8 mouse cellular contexts compared by ENCODE assay signal in the genomic region with DNA sequence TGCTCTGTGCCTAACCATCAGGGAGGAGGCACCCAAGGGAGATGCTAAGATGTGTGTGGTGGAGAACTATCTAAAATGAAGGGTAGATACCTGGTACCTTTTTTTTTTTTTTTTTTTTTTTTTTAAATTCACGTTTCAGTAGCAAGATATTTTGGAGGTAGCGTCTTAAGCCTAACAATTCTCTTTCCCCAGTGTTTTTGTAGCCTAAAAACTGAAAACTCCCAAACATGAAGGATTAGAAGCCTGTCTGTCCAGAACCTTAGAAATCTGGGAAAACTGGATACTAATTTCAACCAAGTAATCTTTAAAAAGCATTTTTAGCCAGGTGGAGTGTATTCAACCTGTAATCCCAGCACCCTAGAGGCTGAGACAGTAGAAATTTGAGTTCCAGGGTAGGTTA. TPM values are rescaled to one million over a fixed set of nuclear protein-coding genes. Genes with fewer than 3 reads are reported as not detected.
DNase-seq lines count a peak whose midpoint lies in the region; ATAC-seq and TF ChIP-seq lines count a peak whose summit lies in the region.

No protein-coding gene starts in this region.

- no peaks in the 10 kb centered on the region for H3K9me3 ChIP-seq in lung, embryonic 14.5 days (ENCODE audit: low read depth, low read length)
- H3K9me3 ChIP-seq in limb, embryonic 11.5 days (ENCODE audit: control insufficient read depth, low read length) = no peaks in the 10 kb centered on the region
- H3K9me3 ChIP-seq in neural tube, embryonic 15.5 days (replicated peaks) = no peaks in the 10 kb centered on the region

- H3K9ac ChIP-seq in lung, embryonic 14.5 days = peak overlapping the region; percentile 97
- H3K9ac ChIP-seq in limb, embryonic 11.5 days (ENCODE audit: low read length) = peak overlapping the region; percentile 96
- H3K9ac ChIP-seq in neural tube, embryonic 15.5 days (replicated peaks) = peak overlapping the region; percentile 97

- peaks cover 7% of the 10 kb centered on the region; the same call in 1 of the 2 replicates for H3K4me1 ChIP-seq in lung, embryonic 14.5 days (ENCODE audit: insufficient read depth)
- no peaks in the 10 kb centered on the region for H3K4me1 ChIP-seq in embryonic fibroblast, embryonic 13.5 days (ENCODE audit: control insufficient read depth, insufficient read depth, low read length)
- peaks cover 2% of the 10 kb centered on the region; the same call in 1 of the 2 replicates for H3K4me1 ChIP-seq in limb, embryonic 11.5 days (ENCODE audit: control insufficient read depth, insufficient read depth, low read length)
- H3K4me1 ChIP-seq in neural tube, embryonic 15.5 days = peaks cover 43% of the 10 kb centered on the region

- no peak for DNase-seq in lung, embryonic 14.5 days
- no peak for DNase-seq in lung, postnatal 14 days
- no peak for DNase-seq in limb, embryonic 11.5 days (ENCODE audit: low spot score)
- no peak for DNase-seq in cerebellum, postnatal 36 days
- DNase-seq in embryo, embryonic 10 days (ENCODE audit: low spot score) = no peak
- DNase-seq in retina, postnatal 1 day = no peak

- TF ChIP-seq POLR2A in embryonic fibroblast, embryonic 13.5 days (IDR thresholded peaks at IDR 0.05; ENCODE audit: low read depth, low read length) = no peak

- WGBS in lung, embryonic 14.5 days = 35% methylated on average over 2 of the region's 2 CpGs
- 52% methylated on average over 2 of the region's 2 CpGs for WGBS in limb, embryonic 11.5 days
- 49% methylated on average over 2 of the region's 2 CpGs for WGBS in neural tube, embryonic 15.5 days

- peaks cover 41% of the 10 kb centered on the region for H3K36me3 ChIP-seq in lung, embryonic 14.5 days (ENCODE audit: insufficient read depth)
- peaks cover 5% of the 10 kb centered on the region; the same call in 1 of the 2 replicates for H3K36me3 ChIP-seq in limb, embryonic 11.5 days (ENCODE audit: control insufficient read depth, insufficient read depth, low read length)
- H3K36me3 ChIP-seq in neural tube, embryonic 15.5 days = peaks cover 21% of the 10 kb centered on the region

- TF ChIP-seq CTCF in lung, embryonic 14.5 days (IDR thresholded peaks at IDR 0.05; ENCODE audit: low read depth) = no peak
- TF ChIP-seq CTCF in embryonic fibroblast, embryonic 13.5 days (IDR thresholded peaks at IDR 0.05; ENCODE audit: borderline replicate concordance, insufficient read depth, low read length) = no peak

- H3K27ac ChIP-seq in lung, embryonic 14.5 days (ENCODE audit: low read depth) = no peak overlapping the region
- no peak overlapping the region for H3K27ac ChIP-seq in embryonic fibroblast, embryonic 13.5 days (ENCODE audit: insufficient read depth, low read length)
- H3K27ac ChIP-seq in limb, embryonic 11.5 days (replicated peaks; ENCODE audit: low read depth, low read length) = no peak overlapping the region
- 0 out of 2 replicates have a peak overlapping the region, but pooled peaks have one; percentile 96 for H3K27ac ChIP-seq in neural tube, embryonic 15.5 days (replicated peaks)

- no peak for ATAC-seq in lung, embryonic 14.5 days (ENCODE audit: insufficient read depth)
- ATAC-seq in limb, embryonic 11.5 days (ENCODE audit: insufficient number of reproducible peaks, low FRiP score, low TSS enrichment, low read depth) = no peak
- no peak for ATAC-seq in neural tube, embryonic 15.5 days (ENCODE audit: low FRiP score)

- peak overlapping the region; percentile 97 for H3K4me2 ChIP-seq in lung, embryonic 14.5 days
- peak overlapping the region; percentile 73 for H3K4me2 ChIP-seq in limb, embryonic 11.5 days (ENCODE audit: low read depth, severe bottlenecking)
- peak overlapping the region; percentile 80 for H3K4me2 ChIP-seq in neural tube, embryonic 15.5 days

- no peaks in the 10 kb centered on the region for H3K27me3 ChIP-seq in lung, embryonic 14.5 days (ENCODE audit: insufficient read depth, low read length)
- H3K27me3 ChIP-seq in limb, embryonic 11.5 days (ENCODE audit: control insufficient read depth, insufficient read depth, low read length) = no peaks in the 10 kb centered on the region
- H3K27me3 ChIP-seq in neural tube, embryonic 15.5 days (replicated peaks) = no peaks in the 10 kb centered on the region

- peak overlapping the region; percentile 100 for H3K4me3 ChIP-seq in lung, embryonic 14.5 days (ENCODE audit: low read depth, low read length)
- peak overlapping the region; percentile 95 for H3K4me3 ChIP-seq in embryonic fibroblast, embryonic 13.5 days (ENCODE audit: insufficient read depth, low read length)
- H3K4me3 ChIP-seq in limb, embryonic 11.5 days (ENCODE audit: low read depth, low read length) = peak overlapping the region; percentile 98
- H3K4me3 ChIP-seq in neural tube, embryonic 15.5 days (replicated peaks) = peak overlapping the region; percentile 98

RNA-seq across cellular contexts. Expression of a gene that starts 1.3 kb away (rescaled TPM):
- 11.3 and 11.6 TPM in 2 replicates for polyA plus RNA-seq in lung, embryonic 14.5 days (2014; fragmentation: Nextera tagmentation; extraction: Ambion mirVana)
- 49.4 and 55.8 TPM in 2 replicates for polyA plus RNA-seq in embryonic fibroblast, embryonic 13.5 days (2011; ENCODE audit: insufficient read length, low read depth, missing spikeins)
- polyA plus RNA-seq in limb, embryonic 11.5 days (2014; fragmentation: Nextera tagmentation; extraction: Ambion mirVana) = 13.6 and 16.1 TPM in 2 replicates
- 11.4 and 12.8 TPM in 2 replicates for polyA plus RNA-seq in neural tube, embryonic 15.5 days (2015; fragmentation: Nextera tagmentation; extraction: Ambion mirVana)

RNA-seq across cellular contexts. Expression of a gene that starts 24.0 kb away (rescaled TPM):
- 39.6 and 44.7 TPM in 2 replicates for polyA plus RNA-seq in lung, embryonic 14.5 days (2014; fragmentation: Nextera tagmentation; extraction: Ambion mirVana)
- polyA plus RNA-seq in embryonic fibroblast, embryonic 13.5 days (2011; ENCODE audit: insufficient read length, low read depth, missing spikeins) = 22.4 and 22.5 TPM in 2 replicates
- 60.1 and 68.8 TPM in 2 replicates for polyA plus RNA-seq in limb, embryonic 11.5 days (2014; fragmentation: Nextera tagmentation; extraction: Ambion mirVana)
- polyA plus RNA-seq in neural tube, embryonic 15.5 days (2015; fragmentation: Nextera tagmentation; extraction: Ambion mirVana) = 85.9 and 99.1 TPM in 2 replicates

RNA-seq across cellular contexts. Expression of a gene that starts 32.0 kb away (rescaled TPM):
- 29.1 and 35.7 TPM in 2 replicates for polyA plus RNA-seq in lung, embryonic 14.5 days (2014; fragmentation: Nextera tagmentation; extraction: Ambion mirVana)
- polyA plus RNA-seq in embryonic fibroblast, embryonic 13.5 days (2011; ENCODE audit: insufficient read length, low read depth, missing spikeins) = 30.5 and 33.9 TPM in 2 replicates
- 35.0 and 36.7 TPM in 2 replicates for polyA plus RNA-seq in limb, embryonic 11.5 days (2014; fragmentation: Nextera tagmentation; extraction: Ambion mirVana)
- 35.7 and 38.9 TPM in 2 replicates for polyA plus RNA-seq in neural tube, embryonic 15.5 days (2015; fragmentation: Nextera tagmentation; extraction: Ambion mirVana)

RNA-seq across cellular contexts. Expression of a gene that starts 56.6 kb away (rescaled TPM):
- polyA plus RNA-seq in lung, embryonic 14.5 days (2014; fragmentation: Nextera tagmentation; extraction: Ambion mirVana) = 25.1 and 26.2 TPM in 2 replicates
- polyA plus RNA-seq in embryonic fibroblast, embryonic 13.5 days (2011; ENCODE audit: insufficient read length, low read depth, missing spikeins) = 3.6 and 4.5 TPM in 2 replicates
- polyA plus RNA-seq in limb, embryonic 11.5 days (2014; fragmentation: Nextera tagmentation; extraction: Ambion mirVana) = 13.4 and 15.3 TPM in 2 replicates
- 26.8 and 31.7 TPM in 2 replicates for polyA plus RNA-seq in neural tube, embryonic 15.5 days (2015; fragmentation: Nextera tagmentation; extraction: Ambion mirVana)

RNA-seq across cellular contexts. Expression of a gene that starts 56.8 kb away (rescaled TPM):
- polyA plus RNA-seq in lung, embryonic 14.5 days (2014; fragmentation: Nextera tagmentation; extraction: Ambion mirVana) = 7.4 and 9.4 TPM in 2 replicates
- polyA plus RNA-seq in embryonic fibroblast, embryonic 13.5 days (2011; ENCODE audit: insufficient read length, low read depth, missing spikeins) = 4.9 and 8.3 TPM in 2 replicates
- 6.5 and 6.6 TPM in 2 replicates for polyA plus RNA-seq in limb, embryonic 11.5 days (2014; fragmentation: Nextera tagmentation; extraction: Ambion mirVana)
- polyA plus RNA-seq in neural tube, embryonic 15.5 days (2015; fragmentation: Nextera tagmentation; extraction: Ambion mirVana) = 28.9 and 35.1 TPM in 2 replicates
